Mouse (Mus musculus): ENCODE measurements at regions not wholly inside any gene's neighbourhood (a gene's known extent, or its start where the extent isn't known, plus 50 kb on each side); places are given as distances from the start of the nearest gene placed in this dataset.

DNA sequence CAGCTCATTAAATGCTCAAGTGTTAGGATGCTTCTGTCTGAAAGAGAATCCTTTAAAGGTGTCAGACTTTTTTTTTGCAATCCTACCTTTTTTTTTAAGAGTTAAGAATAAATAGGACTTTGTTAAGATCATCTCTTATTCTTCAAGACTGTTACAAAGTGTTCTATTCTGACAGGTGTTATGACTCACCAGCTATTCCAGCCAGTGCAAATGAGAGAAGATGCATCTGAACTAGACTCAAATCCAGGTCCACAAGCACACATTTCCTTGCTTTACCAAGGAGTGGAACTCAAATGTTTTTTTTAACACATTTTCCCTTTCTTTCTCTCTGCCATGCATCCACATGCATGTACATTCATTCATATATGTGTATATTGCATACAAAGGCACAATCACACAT lies 98.4 kb upstream of the Atp10a start:
- DNase-seq, result no peak

DNA sequence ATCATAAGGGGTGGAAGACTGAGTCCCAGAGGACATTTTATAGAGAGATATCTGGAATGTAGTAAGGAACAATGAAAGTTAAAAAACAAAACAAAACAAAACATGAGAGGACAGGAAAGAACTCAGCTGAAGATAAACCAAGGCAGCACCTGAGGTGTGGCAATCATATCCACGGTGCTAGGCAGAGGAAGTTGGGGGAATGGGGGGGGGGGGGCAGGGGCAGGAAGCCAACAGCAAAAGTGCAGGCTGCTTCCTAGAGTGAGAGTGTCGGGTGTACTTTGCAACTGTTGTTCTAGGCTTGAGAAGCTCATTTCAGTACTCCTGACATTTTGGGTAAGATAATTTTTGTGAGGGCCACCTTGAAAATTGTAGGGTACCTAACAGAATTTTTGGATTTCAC lies 87.2 kb upstream of the Atp10a start:
- DNase-seq, result no peak

DNA sequence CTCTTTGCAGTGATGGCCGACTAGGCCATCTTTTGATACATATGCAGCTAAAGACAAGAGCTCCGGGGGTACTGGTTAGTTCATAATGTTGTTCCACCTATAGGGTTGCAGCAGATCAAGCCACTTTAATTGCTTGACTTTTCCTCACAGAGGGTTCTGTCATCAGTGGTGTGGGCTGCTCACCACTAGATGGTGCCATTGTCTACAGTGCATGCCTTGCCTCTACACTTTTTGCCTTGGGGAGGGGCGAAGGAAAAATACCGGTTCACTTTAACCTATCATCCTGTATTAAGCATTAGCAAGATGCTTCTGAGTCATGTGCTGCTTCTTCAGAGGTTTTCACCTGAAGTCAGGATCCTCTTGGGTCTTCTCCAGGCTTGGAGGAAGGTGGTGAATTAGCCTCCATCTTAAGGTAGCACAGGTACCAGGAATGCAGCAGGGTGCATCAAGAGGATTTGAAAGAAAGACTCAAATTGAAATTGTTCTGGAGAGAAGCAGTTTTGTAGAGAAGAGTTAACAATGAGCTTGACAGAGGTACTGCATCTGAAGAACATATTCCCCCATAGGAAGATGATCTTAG lies 71.6 kb upstream of the Atp10a start:
- peak; percentile 66 for DNase-seq

DNA sequence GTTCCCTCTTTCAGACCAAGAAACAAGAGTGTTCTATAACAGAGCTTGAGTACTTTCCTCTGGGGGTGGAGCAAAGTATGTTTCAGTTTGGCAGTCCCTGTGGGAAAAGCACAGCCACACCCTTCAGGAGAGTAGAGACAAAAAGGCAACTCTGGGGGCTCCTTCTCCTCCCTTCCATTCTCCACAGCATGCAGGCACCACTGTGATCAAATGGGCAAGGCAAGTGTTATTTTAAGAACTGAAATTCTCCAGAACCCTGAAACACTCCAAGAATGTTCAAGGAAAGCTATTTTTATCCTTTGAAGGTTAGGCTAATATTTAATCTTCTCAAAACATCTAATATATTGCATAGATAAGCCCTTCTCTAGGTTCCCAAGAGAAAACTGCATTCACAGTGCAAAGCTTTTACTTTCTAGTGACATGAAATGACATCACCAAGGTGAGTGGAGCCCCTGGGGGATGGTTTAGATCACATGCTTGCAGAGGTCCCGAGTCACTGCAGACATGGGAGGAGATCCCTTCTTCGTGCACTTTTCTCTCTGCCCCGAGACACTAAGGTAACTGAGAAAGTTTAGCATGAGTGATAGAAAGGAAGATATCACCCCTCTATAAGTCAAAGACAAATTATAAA lies 70.2 kb upstream of the Atp10a start:
- no peak for DNase-seq

DNA sequence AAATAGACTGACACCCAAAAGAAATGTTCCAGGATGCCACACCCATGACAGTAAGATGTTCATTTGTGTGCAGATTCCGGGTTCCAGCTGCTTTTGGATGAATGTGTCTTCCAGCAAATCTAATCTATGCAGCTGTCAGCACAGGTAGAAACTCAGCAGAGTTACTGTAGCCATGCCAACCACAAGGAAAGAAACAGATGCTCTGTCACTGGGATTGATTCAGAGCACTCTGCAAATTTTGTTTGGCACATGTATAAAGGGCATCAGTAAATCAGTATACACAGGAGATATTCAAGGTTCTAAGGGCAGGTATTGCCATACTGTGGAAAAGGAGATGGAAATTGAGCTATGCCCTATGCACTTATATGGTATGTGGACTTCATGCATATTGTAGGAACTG lies 60.0 kb upstream of the Atp10a start:
- no peak for DNase-seq
